Mouse (Mus musculus): Measurements from ENCODE around the gene Cytip.

The Cytip gene

GRCm38 (mm10) chr2:58107046-58107445 lies 88.3 kb downstream of the Cytip start:
- DNase-seq (ENCODE audit: low spot score), result no peak

DNA sequence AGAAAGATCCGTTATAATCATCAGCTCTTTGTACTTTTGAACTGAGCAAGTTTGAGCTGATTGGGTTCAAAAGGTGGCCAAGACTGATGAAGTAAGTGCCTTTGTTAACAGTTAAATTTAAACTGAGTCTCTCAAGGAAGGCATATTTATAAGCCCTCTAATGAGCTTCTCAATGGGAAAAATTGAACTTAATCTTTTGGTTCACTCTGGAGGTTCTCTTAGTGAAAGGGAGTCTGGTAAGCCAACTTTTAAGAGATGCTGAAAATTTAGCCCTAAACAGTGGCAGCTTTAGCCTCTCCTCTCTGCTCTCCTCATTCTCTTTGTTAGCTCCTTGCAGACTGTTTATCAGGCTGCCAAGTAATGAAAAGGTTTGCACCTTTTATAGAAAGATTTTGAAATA lies 100.5 kb downstream of the Cytip start:
- no peak for DNase-seq (ENCODE audit: low spot score)

DNA sequence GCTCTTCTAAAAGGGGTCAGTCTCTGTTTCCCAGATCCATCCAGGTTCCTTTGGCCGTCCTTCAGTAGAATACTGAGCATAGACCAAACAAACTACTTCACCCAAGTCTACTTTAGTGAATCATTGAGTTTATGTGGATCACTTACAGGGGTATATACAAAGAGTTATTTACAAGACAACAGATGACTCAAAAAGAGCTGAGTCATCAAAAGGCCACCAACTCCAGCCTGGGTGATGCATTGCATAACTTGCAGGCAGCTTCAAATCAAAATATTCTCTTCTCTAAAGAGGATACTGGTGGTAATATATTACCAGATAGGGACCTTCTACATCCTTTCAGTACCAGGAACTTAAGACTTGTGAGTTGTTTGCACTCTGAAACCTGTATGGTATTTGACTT lies 108.9 kb downstream of the Cytip start:
- DNase-seq (ENCODE audit: low spot score), result no peak

DNA sequence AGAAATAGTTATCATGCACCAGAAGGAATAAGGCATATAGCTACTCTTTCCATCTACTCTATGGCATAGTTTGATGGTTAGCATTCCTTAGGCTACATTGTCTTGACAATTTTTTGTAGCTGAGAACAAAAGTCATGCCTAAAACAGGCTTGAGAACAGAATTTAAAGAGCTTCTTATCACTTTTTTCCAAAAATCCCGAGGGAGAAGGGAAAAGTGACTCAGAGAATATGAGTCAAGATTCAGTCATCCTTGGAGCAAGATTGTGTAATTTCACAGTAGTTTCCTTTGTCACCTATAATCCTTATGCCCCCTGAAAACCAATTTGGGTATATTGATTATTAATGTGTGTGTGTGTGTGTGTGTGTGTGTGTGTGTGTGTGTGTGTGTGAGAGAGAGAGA lies 115.5 kb downstream of the Cytip start:
- DNase-seq (ENCODE audit: low spot score), result no peak
